Mouse (Mus musculus) forebrain, embryonic 10.5 days (tissue): ENCODE measurements around the gene Klf13. TPM values are rescaled to one million over a fixed set of nuclear protein-coding genes. Genes with fewer than 3 reads are reported as not detected.

Experiments used
- DNase-seq: peaks from one replicate; pipeline ENCODE4 v3.0.0-alpha.2; 2017; ENCODE audit warnings: low spot score; ENCODE audit errors: extremely low spot score
- H3K27ac ChIP-seq: fragments of 300-500 bp; sonication (generic); 2 replicates; pipeline ENCODE4 v1.5.1; 2016; ENCODE audit warnings: mild to moderate bottlenecking
- H3K27me3 ChIP-seq: fragments of 300-500 bp; sonication (generic); 2 replicates; pipeline ENCODE4 v1.6.1; 2016; ENCODE audit warnings: mild to moderate bottlenecking; ENCODE audit not compliant: poor library complexity, severe bottlenecking
- H3K36me3 ChIP-seq: fragments of 300-500 bp; sonication (generic); replicated peaks from 2 replicates; pipeline ENCODE4 v1.6.1; 2016; ENCODE audit warnings: mild to moderate bottlenecking, moderate library complexity
- H3K4me1 ChIP-seq: fragments of 300-500 bp; sonication (generic); 2 replicates; pipeline ENCODE4 v1.6.1; 2016
- H3K4me3 ChIP-seq: fragments of 300-500 bp; sonication (generic); 2 replicates; pipeline ENCODE4 v1.5.1; 2016; ENCODE audit warnings: mild to moderate bottlenecking, moderate library complexity
- H3K9me3 ChIP-seq: fragments of 300-500 bp; sonication (generic); 2 replicates; pipeline ENCODE4 v1.6.1; 2016; ENCODE audit warnings: mild to moderate bottlenecking, moderate library complexity
- WGBS: fragments of 180-500 bp; shearing (Covaris S2); methylation state at CpG from one replicate; pipeline ENCODE4 v1.1.7; 2016; 5-methylcytosine and 5-hydroxymethylcytosine counted together
- polyA plus RNA-seq: library from polyadenylated mRNA; unstranded; fragments of >200 nt; fragmentation: Nextera tagmentation; extraction: Ambion mirVana; gene quantifications from 2 replicates; pipeline ENCODE4 v1.2.1, GENCODE M21; 2016

Klf13 gene
- polyA plus RNA-seq, 1 experiment from 2014 or later = 23.8 TPM

DNA sequence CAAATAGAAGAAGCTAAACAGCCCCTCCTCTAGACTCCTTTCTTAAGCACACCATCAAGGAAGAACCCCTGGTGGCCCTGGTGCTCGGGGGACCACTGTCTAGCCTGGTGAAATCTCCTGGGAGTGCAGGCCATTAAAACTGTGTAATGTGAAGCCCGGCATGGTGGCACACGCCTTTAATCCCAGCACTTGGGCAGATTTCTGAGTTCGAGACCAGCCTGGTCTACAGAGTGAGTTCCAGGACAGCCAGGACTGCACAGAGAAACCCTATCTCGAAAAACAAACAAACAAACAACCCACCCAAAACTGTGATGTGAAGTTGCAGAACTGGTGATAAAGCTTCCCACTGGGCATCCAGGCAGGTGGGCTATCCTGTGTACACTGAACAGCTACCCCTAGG lies 24.9 kb upstream of the Klf13 start:
- Histone ChIP-seq H3K9me3 (no peaks in the 10 kb centered on the region), H3K36me3 (no peaks in the 10 kb centered on the region), H3K27ac (no peak overlapping the region), H3K4me1 (peaks cover 16% of the 10 kb centered on the region), H3K27me3 (no peaks in the 10 kb centered on the region; the same call in 1 of the 2 replicates), H3K4me3 (no peak overlapping the region)
- WGBS = 76% methylated on average over 5 of the region's 5 CpGs
- DNase-seq = no peak

DNA sequence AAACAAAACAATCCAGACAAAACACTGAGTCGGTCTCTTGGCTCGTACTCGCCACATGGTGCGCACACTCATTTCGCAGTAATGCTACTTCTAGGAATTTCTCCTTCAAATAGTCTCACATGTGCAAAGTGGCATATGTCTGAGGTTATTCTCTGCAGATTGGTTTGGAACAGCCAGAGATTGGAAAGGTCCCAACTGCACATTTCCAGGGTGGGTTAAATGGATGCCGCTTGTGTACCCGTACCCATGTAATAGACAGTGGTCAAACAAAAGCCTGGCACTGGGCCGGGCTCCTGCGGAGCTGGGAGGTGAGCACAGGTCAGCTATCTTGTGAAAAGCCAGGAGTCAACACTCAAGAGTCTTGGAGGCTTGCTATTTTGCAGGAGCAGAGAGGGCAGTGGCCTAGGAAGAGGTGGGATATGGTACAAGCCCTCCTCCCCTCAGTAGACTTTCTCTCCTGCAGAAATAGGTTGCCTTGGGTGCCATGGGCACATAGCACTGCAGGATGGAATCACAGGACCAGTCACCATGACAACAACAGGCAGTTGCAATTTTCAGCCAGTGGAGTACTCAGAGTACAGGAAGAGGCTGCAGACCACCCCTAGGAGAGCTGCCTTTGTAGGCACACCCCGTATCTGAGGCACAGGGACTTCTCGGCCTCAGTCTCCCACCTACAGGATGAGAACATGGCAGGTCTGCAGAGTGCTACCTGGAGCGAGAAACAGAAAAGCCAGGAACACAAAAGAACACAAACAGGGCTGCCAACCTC lies 19.3 kb upstream of the Klf13 start:
- H3K9me3 ChIP-seq = no peaks in the 10 kb centered on the region
- H3K36me3 ChIP-seq = no peaks in the 10 kb centered on the region
- H3K27me3 ChIP-seq = no peaks in the 10 kb centered on the region
- DNase-seq = no peak
- H3K27ac ChIP-seq = peak overlapping the region; percentile 97
- peaks cover 36% of the 10 kb centered on the region for H3K4me1 ChIP-seq
- 79% methylated on average over 12 of the region's 12 CpGs for WGBS
- H3K4me3 ChIP-seq = peak overlapping the region; percentile 41

DNA sequence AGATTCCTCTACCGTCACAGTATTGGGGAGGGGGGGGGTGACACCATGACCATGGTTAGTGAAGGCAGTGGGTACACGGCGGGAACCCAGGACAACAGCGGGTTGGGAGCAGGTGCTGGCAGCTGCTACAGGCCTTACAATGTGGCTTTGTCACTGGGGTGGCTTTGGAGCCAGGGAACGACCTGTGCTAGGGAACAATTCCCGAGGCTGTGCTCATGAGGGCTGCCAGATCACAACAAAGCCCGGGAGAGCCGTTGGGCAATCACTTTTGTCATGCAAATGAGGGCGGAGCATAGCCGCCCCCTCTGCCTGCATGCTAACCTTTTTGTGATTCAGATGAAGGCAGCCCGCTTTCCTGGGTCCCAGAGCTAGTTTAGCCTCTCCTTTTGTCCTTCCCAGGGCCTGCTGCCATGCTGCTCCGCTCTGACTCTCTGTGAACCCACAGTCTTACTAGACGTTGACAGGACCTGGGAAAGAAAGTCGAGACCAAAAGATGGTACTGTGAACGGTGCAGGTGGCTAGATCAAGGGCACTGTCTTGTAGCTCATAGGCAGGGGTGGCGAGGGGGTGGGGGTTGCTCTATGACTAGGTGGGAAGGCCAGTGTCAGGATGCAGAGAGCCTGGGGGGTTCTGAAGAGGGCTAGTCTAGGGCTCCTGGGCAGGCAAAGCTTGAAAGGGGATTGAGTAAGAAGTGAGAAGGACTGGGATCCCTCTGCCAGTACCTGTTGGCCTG lies 18.4 kb upstream of the Klf13 start:
- peak overlapping the region; percentile 97 for H3K27ac ChIP-seq
- H3K4me1 ChIP-seq = peaks cover 46% of the 10 kb centered on the region
- WGBS = 5% methylated on average over 16 of the region's 16 CpGs
- no peaks in the 10 kb centered on the region for H3K9me3 ChIP-seq
- peak; percentile 84 for DNase-seq
- no peaks in the 10 kb centered on the region for H3K27me3 ChIP-seq
- H3K4me3 ChIP-seq = peak overlapping the region; percentile 41
- H3K36me3 ChIP-seq = no peaks in the 10 kb centered on the region

DNA sequence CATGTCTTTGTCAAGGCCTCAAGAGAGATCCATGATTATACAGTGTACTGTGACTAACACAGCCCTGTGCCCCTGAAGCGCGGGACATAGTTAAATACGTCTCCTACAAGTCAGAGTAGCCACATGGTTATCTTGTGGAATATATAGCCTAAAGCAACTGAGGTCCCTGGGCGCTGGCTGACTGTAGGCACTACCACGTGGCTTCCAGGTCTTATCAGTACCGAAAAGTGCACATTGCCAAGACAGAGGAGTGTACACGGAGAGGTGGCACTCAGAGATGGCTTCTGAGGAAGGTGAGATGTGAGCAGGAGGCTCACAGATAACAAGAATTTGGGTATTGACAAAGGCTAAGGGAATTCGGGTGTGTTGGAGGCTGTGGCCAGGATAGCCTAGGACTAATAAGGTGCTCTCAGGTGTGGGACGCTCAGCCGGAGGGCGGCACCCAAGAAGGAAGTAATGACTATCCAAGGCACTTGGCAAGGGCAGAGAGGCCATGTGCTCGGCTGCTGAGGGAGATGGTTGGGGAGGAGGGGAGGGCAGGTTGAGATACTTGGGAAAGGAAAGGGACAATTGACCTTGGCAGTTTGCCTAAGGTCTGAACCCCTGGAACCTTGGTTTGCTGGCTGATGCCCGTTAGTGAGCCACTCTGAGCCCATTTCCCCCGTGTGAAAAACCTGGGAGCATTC lies 17.6 kb upstream of the Klf13 start:
- peak overlapping the region; percentile 41; the same call in 1 of the 2 replicates for H3K4me3 ChIP-seq
- H3K27me3 ChIP-seq = no peaks in the 10 kb centered on the region
- H3K27ac ChIP-seq = peak overlapping the region; percentile 97
- 73% methylated on average over 14 of the region's 14 CpGs for WGBS
- no peak for DNase-seq
- peaks cover 51% of the 10 kb centered on the region for H3K4me1 ChIP-seq
- H3K36me3 ChIP-seq = no peaks in the 10 kb centered on the region
- H3K9me3 ChIP-seq = no peaks in the 10 kb centered on the region

DNA sequence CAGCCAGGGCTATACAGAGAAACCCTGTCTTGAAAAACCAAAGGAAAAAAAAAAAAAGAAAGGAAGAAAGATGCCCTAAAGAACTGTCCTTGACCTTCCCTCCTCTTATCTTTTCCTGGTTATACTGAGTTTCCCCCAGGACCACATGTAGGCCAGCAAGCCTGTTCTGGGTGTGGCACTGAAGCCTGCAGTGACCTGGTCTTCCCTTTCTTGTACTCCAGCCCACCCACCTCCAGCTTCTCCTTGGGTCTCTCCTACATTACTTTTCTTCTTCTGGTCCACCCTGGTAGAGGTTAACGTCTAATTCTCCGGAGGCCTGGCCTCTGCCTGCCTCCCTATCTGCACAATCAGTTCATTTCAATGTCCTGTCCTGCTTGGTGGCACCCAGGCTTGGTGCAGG lies 16.7 kb upstream of the Klf13 start:
- Histone ChIP-seq H3K36me3 (no peaks in the 10 kb centered on the region), H3K4me3 (no peak overlapping the region), H3K27ac (peak overlapping the region; percentile 97), H3K9me3 (no peaks in the 10 kb centered on the region), H3K27me3 (no peaks in the 10 kb centered on the region), H3K4me1 (peaks cover 51% of the 10 kb centered on the region)
- 82% methylated on average over 2 of the region's 2 CpGs for WGBS
- no peak for DNase-seq

DNA sequence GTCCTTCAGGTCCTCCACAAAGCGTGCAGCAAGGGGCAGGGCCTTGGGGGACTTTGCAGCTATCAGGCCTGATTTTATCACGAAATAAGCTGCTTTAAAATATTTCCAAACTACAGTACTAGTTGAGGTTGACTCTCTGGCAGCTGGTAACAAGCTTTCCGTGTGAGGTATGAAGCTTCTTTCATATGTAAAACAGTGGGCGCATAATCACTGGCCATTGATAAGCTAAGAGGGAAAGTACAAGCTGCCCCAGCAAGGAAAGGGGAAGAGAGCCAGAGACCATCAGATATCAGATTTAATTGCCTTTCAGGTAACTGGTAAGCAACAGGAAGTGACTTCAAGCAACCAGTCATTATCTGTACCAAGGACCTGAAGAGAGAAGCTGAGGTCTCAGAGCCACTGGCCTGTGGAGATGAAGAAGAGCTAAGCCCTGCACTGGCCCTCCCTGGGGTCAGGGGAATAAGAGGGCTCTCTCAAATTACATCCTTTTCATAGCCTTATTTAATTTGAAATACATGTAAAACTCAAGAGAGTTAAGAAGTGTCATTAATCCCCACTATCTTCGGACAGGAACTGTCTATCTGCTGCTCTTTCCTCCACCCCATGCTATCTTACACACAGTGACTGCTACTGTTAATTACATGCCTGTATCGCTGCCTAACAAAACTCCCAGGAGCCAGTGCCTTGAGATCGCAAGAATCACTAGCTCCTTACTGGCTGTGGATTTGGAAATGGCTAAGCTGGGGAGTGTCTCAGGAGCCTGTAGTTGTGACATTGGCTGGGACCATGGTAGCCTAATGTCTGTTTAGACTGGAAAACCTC lies 13.6 kb upstream of the Klf13 start:
- DNase-seq = no peak
- Histone ChIP-seq H3K9me3 (no peaks in the 10 kb centered on the region), H3K4me3 (no peak overlapping the region), H3K36me3 (no peaks in the 10 kb centered on the region), H3K27me3 (no peaks in the 10 kb centered on the region), H3K27ac (peak overlapping the region; percentile 62; the same call in 1 of the 2 replicates), H3K4me1 (peaks cover 37% of the 10 kb centered on the region)
- 58% methylated on average over 7 of the region's 7 CpGs for WGBS

DNA sequence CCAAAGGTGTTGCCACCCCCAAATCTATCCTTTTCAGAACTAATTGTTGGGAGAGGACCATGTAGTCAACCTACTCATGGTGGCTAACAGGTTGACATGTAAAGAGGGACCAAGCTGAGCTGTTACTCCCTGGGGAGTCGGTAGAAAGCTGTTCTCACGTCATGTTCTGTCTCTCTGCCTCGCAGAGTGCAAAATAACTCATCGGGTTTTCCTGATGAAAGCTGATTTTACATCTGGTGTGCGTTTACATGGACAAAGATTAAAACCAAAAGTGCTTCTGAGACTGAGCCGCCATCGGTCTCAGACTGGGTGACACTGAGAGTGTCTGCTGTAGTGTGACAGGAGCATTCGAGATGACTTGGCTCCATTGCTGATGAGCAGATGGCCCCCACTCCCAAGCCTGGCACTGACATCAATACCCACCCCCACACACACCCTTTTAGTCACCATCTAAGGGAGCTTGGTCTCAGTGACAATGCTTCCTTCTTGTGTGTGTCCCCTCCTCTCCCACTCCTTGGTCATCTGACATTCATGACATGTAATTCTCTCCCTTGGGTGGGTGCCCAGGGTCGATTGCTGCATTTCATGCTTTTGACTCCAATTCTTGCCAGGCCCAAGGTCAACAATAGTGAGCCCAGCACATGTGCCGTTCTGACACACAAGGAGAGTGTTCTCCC lies 12.4 kb upstream of the Klf13 start:
- no peak for DNase-seq

DNA sequence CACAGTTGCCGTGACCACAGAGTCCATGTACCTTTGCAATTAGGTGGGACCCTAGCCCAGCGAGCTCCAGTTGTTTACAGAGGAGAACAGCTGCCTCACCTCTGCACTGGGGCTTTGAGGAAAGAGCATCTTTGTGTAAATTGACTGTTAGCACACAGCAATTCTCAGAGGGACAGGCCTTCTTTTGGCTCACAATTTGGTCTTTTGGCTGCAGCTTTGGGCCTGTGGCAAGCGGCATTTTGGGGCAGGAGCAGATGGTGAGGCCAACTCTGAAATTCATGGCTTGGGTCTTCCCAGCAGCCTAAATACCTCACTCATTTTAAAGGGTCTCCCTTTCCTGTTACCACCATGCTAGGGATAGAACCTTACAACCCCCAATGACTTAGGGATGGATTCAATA lies 10.5 kb upstream of the Klf13 start:
- H3K27me3 ChIP-seq = no peaks in the 10 kb centered on the region
- no peaks in the 10 kb centered on the region for H3K9me3 ChIP-seq
- no peaks in the 10 kb centered on the region for H3K36me3 ChIP-seq
- 90% methylated on average over 3 of the region's 3 CpGs for WGBS
- H3K4me3 ChIP-seq = no peak overlapping the region
- no peak for DNase-seq
- no peak overlapping the region for H3K27ac ChIP-seq
- peaks cover 22% of the 10 kb centered on the region for H3K4me1 ChIP-seq

More for the DNA sequence above, 12.4 kb upstream of the Klf13 start:
- Histone ChIP-seq H3K27ac (peak overlapping the region; percentile 62), H3K36me3 (no peaks in the 10 kb centered on the region), H3K27me3 (no peaks in the 10 kb centered on the region), H3K4me3 (no peak overlapping the region), H3K9me3 (no peaks in the 10 kb centered on the region), H3K4me1 (peaks cover 25% of the 10 kb centered on the region)
- WGBS = 87% methylated on average over 10 of the region's 10 CpGs

DNA sequence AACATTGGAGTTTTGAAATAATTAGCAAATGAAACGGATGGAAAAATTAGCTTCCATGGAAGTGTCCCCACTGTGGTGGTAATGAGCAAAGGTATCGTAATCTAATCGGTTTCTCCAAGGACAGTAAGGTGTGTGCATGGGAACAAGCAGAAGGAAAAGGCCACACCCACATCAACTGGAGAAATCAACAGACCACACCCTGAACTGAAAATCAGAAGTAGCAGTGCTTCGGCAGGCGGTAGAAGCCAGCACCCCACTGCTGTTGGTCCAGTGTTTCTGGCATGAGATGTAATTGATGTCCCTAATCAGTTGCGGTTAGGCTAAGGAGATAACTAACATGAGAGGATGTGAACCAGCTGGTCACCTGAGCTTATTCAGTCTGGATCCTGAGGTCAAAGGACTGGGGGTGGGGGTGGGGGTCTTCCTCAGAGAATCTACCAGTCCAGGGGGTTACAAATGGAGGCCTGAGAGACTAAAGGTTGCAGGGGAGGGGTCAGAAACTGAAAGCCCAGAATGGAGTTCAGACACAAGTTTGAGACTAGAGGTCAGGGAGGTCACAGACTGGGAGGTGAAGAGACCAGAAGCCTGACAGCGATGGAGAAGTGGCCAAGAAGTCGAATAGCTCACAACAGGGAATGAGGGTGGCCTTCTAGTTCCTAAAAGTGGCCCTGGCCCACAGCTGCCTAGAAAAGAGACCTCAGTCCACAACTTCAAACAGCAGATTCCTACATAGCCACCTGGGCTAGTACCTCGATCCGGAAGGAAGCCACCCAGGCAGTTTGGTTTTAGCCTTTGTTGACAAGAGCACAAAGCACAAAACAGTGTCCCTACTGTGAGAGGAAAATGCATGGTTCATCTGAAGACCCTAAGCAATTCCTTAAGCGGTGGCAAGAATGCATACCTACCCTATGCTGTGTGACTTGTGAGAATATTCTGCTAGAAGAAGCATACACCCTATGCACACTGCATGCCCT lies 9.1 kb upstream of the Klf13 start:
- 56% methylated on average over 11 of the region's 11 CpGs for WGBS
- H3K4me1 ChIP-seq = peaks cover 19% of the 10 kb centered on the region
- no peak overlapping the region for H3K27ac ChIP-seq

DNA sequence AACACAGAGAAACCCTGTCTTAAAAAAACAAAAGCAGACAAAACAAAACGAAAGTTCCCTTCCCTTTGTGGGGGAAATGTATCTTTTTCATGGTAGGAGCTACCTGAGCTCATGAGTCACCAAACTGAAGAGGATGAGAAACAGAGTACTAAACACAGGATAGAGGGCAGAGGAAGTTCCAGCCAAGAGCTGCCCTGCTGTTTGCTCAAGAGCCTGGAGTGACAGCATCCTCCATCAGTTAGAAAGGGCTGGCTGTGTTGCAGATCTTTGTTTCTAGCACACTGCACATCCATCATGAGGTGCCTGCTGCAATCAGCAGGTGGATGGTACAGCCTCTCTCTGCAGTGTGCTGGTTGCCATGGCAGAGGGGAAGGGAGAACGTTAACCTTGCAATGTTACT lies 5.2 kb upstream of the Klf13 start:
- H3K36me3 ChIP-seq = no peaks in the 10 kb centered on the region
- H3K4me1 ChIP-seq = peaks cover 16% of the 10 kb centered on the region
- no peak for DNase-seq
- H3K27me3 ChIP-seq = peaks cover 20% of the 10 kb centered on the region
- H3K9me3 ChIP-seq = no peaks in the 10 kb centered on the region
- no peak overlapping the region for H3K4me3 ChIP-seq
- H3K27ac ChIP-seq = no peak overlapping the region
- WGBS = 64% methylated on average over 2 of the region's 2 CpGs

More for the DNA sequence above, 9.1 kb upstream of the Klf13 start:
- no peaks in the 10 kb centered on the region for H3K36me3 ChIP-seq
- no peak overlapping the region for H3K4me3 ChIP-seq
- no peak for DNase-seq
- H3K9me3 ChIP-seq = no peaks in the 10 kb centered on the region
- H3K27me3 ChIP-seq = no peaks in the 10 kb centered on the region

DNA sequence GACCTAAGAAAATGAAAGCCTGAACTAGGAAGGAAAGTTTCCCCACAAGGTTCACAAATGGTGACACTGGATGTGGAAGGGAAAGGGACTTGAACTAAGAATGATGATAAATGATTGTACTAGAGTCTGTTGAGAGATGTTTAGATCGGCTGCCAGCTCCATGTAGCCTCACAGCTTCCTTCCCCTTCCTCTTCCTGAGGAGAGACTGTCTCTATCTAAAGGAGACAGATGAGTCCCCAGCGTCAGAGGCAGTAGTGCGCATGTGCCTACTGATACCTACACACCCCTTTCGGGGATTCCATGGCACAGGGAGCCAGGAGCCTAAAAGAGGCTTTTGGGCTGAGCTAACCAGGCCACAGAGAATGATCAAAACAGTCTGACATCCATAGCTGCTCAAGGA lies 2.8 kb upstream of the Klf13 start:
- Histone ChIP-seq H3K27ac (no peak overlapping the region), H3K4me1 (peaks cover 26% of the 10 kb centered on the region), H3K4me3 (no peak overlapping the region), H3K36me3 (no peaks in the 10 kb centered on the region), H3K9me3 (no peaks in the 10 kb centered on the region), H3K27me3 (peaks cover 20% of the 10 kb centered on the region)
- no peak for DNase-seq
- WGBS = 89% methylated on average over 4 of the region's 4 CpGs
